Mouse (Mus musculus) intestine, embryonic 16.5 days (tissue): ENCODE data around the gene Dennd5b. TPM values are rescaled to one million over a fixed set of nuclear protein-coding genes. Genes with fewer than 3 reads are reported as not detected.
A peak's percentile ranks its signal among the peaks of the same experiment; 100 is the strongest.
"Not testable (repeated sequence)": the region's sequence is repeated elsewhere in the genome, so short reads cannot be mapped to it uniquely, and the experiment has no call there.

Source experiments
- ATAC-seq: fragments of 200-750 bp; cut with Nextera tagmentation; 2 replicates; pipeline ENCODE4 v1.8.0; 2017; ENCODE audit warnings: moderate TSS enrichment, moderate library complexity
- H3K27ac ChIP-seq: fragments of 300-500 bp; sonication (generic); 2 replicates; pipeline ENCODE4 v1.5.1; 2014; ENCODE audit warnings: mild to moderate bottlenecking, low read length
- H3K27me3 ChIP-seq: fragments of 300-500 bp; sonication (generic); replicated peaks from 2 replicates; pipeline ENCODE4 v1.6.1; 2014; ENCODE audit warnings: low read length, control low read depth, mixed read lengths; ENCODE audit not compliant: control insufficient read depth, insufficient read depth
- H3K36me3 ChIP-seq: fragments of 300-500 bp; sonication (generic); 2 replicates; pipeline ENCODE4 v1.6.1; 2014; ENCODE audit warnings: low read length, control low read depth; ENCODE audit not compliant: control insufficient read depth, insufficient read depth
- H3K4me1 ChIP-seq: fragments of 300-500 bp; sonication (generic); 2 replicates; pipeline ENCODE4 v1.6.1; 2014; ENCODE audit warnings: low read length, control low read depth, mixed read lengths; ENCODE audit not compliant: control insufficient read depth, insufficient read depth
- H3K4me2 ChIP-seq: fragments of 300-500 bp; sonication (generic); 2 replicates; pipeline ENCODE4 v1.6.1; 2014; ENCODE audit warnings: low read depth, low read length, control low read depth
- H3K4me3 ChIP-seq: fragments of 300-500 bp; sonication (generic); 2 replicates; pipeline ENCODE4 v1.5.1; 2014; ENCODE audit warnings: mild to moderate bottlenecking, low read length
- H3K9ac ChIP-seq: fragments of 300-500 bp; sonication (generic); 2 replicates; pipeline ENCODE4 v1.6.1; 2014; ENCODE audit warnings: low read depth, low read length
- H3K9me3 ChIP-seq: fragments of 300-500 bp; sonication (generic); 2 replicates; pipeline ENCODE4 v1.6.1; 2016; ENCODE audit warnings: low read length, control low read depth; ENCODE audit not compliant: control insufficient read depth
- WGBS: fragments of 180-500 bp; shearing (Covaris S2); extraction: QIAGEN DNeasy Blood & Tissue Kit; methylation state at CpG from one replicate; pipeline ENCODE4 v1.1.7; 2014; 5-methylcytosine and 5-hydroxymethylcytosine counted together
- polyA plus RNA-seq: library from polyadenylated mRNA; unstranded; fragments of >200 nt; fragmentation: Nextera tagmentation; extraction: Ambion mirVana; gene quantifications from 2 replicates; pipeline ENCODE4 v1.2.1, GENCODE M21; 2015

Dennd5b gene
- polyA plus RNA-seq, 1 experiment from 2014 or later: 7.4 TPM

DNA sequence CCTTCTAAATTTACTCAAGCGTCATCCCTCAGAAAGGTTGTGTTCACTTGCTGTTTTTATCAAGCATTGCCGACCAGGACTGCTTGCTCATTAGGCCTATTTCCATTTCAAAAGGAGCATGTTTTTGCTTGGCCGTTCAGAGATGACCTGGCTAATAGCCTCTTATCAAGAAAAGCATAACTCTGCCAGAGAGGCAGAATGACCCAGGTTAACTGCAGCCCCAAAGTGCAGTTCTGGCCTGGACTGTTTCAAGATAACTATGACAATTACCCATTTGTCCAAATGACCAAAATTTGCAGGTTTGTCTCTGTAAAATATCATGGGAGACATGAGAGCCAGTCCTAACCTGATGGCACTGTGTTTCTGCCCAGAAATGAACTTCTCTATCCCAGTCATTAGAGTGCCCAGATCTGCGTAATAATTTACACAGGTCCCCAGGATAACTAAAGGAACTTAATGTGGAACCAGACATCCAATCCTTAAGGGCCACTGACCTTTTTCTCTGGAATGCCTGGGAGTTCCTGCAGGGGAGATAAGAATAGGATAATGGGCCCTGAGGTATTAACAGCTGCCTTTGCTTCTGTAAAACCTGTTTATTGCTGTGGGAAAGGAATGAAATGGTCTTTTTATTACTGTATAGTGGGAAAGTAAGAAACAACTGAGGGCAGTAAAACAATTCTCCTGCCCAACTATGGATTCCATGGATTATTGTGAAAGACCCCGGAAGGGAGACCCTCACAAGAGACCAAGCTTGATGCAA lies 33.1 kb upstream of the Dennd5b start:
- Histone ChIP-seq H3K4me1 (peaks cover 12% of the 10 kb centered on the region), H3K27me3 (no peaks in the 10 kb centered on the region), H3K27ac (peak overlapping the region; percentile 59), H3K36me3 (no peaks in the 10 kb centered on the region), H3K9ac (no peak overlapping the region), H3K9me3 (no peaks in the 10 kb centered on the region), H3K4me3 (no peak overlapping the region), H3K4me2 (no peak overlapping the region)
- ATAC-seq: peak; percentile 79
- 12% methylated on average over 5 of the region's 5 CpGs for WGBS

- Histone ChIP-seq H3K4me2 (no peak overlapping the region), H3K9me3 (no peaks in the 10 kb centered on the region), H3K27ac (no peak overlapping the region), H3K9ac (no peak overlapping the region), H3K4me1 (peaks cover 12% of the 10 kb centered on the region), H3K4me3 (no peak overlapping the region), H3K36me3 (no peaks in the 10 kb centered on the region), H3K27me3 (no peaks in the 10 kb centered on the region)
- peak; percentile 55 for ATAC-seq
- 31% methylated on average over 5 of the region's 5 CpGs for WGBS
Observed at GRCm38 (mm10) chr6:149132311-149133077, 31.0 kb upstream of the Dennd5b start.

DNA sequence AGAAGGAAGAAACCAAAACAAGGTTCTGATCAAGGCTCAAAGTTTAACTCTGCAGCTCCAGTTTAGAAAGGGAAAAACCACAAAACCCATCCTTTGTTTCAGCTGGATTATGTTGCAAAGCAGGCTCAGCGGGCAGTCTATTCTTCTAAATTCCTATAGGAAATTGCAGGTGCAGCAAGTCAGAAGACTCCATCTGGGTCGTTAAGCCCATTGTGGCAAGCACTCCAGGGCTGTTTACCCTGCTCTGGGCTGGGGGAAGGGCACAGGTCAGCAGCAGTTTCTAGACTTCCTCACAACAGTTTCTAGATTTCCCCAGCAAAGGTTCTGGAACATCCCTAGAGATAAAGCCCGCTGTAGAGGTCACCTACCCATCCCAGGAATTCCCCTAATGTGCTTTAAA lies 29.6 kb upstream of the Dennd5b start:
- no peak overlapping the region for H3K9ac ChIP-seq
- no peak overlapping the region for H3K27ac ChIP-seq
- 29% methylated on average over 3 of the region's 3 CpGs for WGBS
- no peaks in the 10 kb centered on the region for H3K9me3 ChIP-seq
- peaks cover 12% of the 10 kb centered on the region for H3K4me1 ChIP-seq
- ATAC-seq: no peak
- H3K4me3 ChIP-seq: no peak overlapping the region
- H3K36me3 ChIP-seq: no peaks in the 10 kb centered on the region
- no peaks in the 10 kb centered on the region for H3K27me3 ChIP-seq
- no peak overlapping the region for H3K4me2 ChIP-seq

DNA sequence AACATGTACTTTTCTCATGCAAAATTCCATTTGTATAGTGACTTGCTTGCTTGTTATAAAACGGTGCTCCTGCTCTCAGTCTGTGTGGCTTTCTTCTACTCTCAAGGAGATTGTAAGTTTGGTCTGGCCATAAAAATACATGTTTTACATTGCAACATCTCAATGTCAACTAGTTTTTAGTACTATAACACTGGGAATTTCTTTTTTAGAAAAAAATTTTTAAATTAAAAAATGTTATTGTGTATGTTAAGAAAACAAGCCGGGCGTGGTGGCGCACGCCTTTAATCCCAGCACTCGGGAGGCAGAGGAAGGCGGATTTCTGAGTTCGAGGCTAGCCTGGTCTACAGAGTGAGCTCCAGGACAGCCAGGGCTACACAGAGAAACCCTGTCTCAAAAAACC lies 28.4 kb upstream of the Dennd5b start, which contains the start of gene Gm10203:
Gm10203 (plus strand) TSS at position 301 of the 400 bp plus-strand sequence.
- 88% methylated on average over 8 of the region's 8 CpGs for WGBS

GRCm38 (mm10) chr6:149126675-149127074 lies 25.2 kb upstream of the Dennd5b start:
- 66% methylated on average over 4 of the region's 4 CpGs for WGBS
- Histone ChIP-seq H3K27me3 (no peaks in the 10 kb centered on the region), H3K9me3 (no peaks in the 10 kb centered on the region), H3K4me1 (no peaks in the 10 kb centered on the region), H3K36me3 (no peaks in the 10 kb centered on the region), H3K27ac (no peak overlapping the region), H3K4me2 (no peak overlapping the region), H3K4me3 (no peak overlapping the region), H3K9ac (no peak overlapping the region)
- no peak for ATAC-seq

More for the DNA sequence above, 28.4 kb upstream of the Dennd5b start, which contains the start of gene Gm10203:
- H3K4me2 ChIP-seq, H3K9me3 ChIP-seq, H3K27ac ChIP-seq, H3K27me3 ChIP-seq, H3K36me3 ChIP-seq, H3K4me1 ChIP-seq, H3K9ac ChIP-seq, H3K4me3 ChIP-seq, ATAC-seq: not testable (repeated sequence)

- no peak for ATAC-seq
- no peak overlapping the region for H3K4me2 ChIP-seq
- no peaks in the 10 kb centered on the region for H3K36me3 ChIP-seq
- WGBS: 85% methylated on average over 3 of the region's 3 CpGs
- no peak overlapping the region for H3K27ac ChIP-seq
- no peak overlapping the region for H3K9ac ChIP-seq
- H3K4me1 ChIP-seq: peaks cover 7% of the 10 kb centered on the region
- H3K27me3 ChIP-seq: no peaks in the 10 kb centered on the region
- no peaks in the 10 kb centered on the region for H3K9me3 ChIP-seq
- no peak overlapping the region for H3K4me3 ChIP-seq
Observed at GRCm38 (mm10) chr6:149123042-149123441, 21.6 kb upstream of the Dennd5b start.

DNA sequence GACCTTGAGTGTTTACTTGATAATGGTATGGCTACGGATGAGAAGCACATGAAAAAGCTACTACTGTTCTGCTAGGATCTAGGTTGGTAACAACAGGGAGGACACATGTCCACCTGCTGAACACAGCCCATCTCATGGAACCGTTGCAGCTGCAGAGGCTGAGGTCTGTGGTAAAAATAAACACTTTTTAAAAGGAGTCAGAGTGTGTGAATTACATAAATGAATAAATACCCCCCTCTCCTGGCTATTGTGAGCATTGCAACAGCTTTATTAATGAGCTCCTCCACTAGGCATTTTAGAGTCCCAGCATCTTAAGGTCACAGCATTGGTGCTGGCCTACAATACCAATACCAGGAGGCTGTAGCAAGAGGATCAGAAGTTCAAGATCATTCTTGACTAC lies 18.4 kb upstream of the Dennd5b start:
- H3K4me1 ChIP-seq: peaks cover 7% of the 10 kb centered on the region
- ATAC-seq: peak; percentile 61
- H3K9me3 ChIP-seq: no peaks in the 10 kb centered on the region
- no peaks in the 10 kb centered on the region for H3K27me3 ChIP-seq
- no peak overlapping the region for H3K4me3 ChIP-seq
- no peak overlapping the region for H3K9ac ChIP-seq
- H3K27ac ChIP-seq: peak overlapping the region; percentile 83
- 15% methylated on average over 2 of the region's 2 CpGs for WGBS
- no peaks in the 10 kb centered on the region for H3K36me3 ChIP-seq
- no peak overlapping the region for H3K4me2 ChIP-seq

DNA sequence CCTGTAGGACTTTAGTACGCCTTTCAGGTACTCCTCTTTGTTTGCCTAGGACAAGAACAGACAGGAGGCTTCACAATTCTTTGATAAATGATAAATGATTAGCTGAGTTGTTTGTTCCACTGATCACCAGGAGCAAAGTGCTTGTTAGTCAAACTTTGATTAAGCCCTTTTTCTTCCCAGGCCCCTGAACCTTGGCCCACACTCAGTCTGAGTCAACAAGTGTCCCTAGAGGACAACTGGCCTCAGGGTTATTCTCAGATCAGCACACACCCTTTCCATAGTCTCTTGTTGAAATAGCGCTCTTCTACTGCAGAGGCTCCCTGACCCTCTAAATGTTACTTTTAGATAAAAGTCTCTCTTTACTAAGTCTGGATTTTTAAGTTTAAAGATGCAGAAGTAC lies 17.5 kb upstream of the Dennd5b start:
- Histone ChIP-seq H3K4me3 (no peak overlapping the region), H3K36me3 (no peaks in the 10 kb centered on the region), H3K27me3 (no peaks in the 10 kb centered on the region), H3K27ac (peak overlapping the region; percentile 83), H3K4me2 (peak overlapping the region; percentile 5; the same call in 1 of the 2 replicates), H3K4me1 (peaks cover 7% of the 10 kb centered on the region), H3K9me3 (no peaks in the 10 kb centered on the region), H3K9ac (no peak overlapping the region)
- ATAC-seq: peak; percentile 96
- 41% methylated on average over 2 of the region's 2 CpGs for WGBS

DNA sequence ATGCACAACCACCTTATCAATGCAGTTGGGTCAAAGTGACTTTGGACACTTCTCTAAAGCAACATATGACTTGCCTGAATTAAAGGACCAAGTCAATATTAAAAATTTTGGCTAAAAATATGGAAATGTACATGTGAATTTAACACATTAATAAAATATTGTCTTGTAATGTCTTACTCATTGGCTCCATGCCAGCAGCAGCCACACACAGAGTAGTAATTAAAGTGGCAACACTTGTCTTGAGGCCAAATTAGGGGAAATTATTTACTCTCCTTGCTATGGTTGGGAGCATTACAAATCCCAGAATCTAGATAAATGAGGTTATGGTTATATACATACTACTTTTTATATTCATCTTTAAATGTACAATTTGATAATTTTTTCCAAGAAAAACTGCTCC lies 15.5 kb upstream of the Dennd5b start:
- no peak for ATAC-seq
- no peaks in the 10 kb centered on the region for H3K27me3 ChIP-seq
- no peak overlapping the region for H3K27ac ChIP-seq
- H3K36me3 ChIP-seq: no peaks in the 10 kb centered on the region
- peaks cover 7% of the 10 kb centered on the region for H3K4me1 ChIP-seq
- no peak overlapping the region for H3K4me2 ChIP-seq
- H3K4me3 ChIP-seq: no peak overlapping the region
- H3K9ac ChIP-seq: no peak overlapping the region
- H3K9me3 ChIP-seq: no peaks in the 10 kb centered on the region
